Mouse (Mus musculus): ENCODE measurements around the gene Pax5. TPM values are rescaled to one million over a fixed set of nuclear protein-coding genes. Genes with fewer than 3 reads are reported as not detected.

The Pax5 gene
- polyA plus RNA-seq, 2 experiments, result 0.05 TPM; not detected in 1

GRCm38 (mm10) chr4:44672216-44672937 is 37.9 kb downstream of the Pax5 start:
- H3K4me2 ChIP-seq (replicated peaks; ENCODE audit: low read depth, low read length, severe bottlenecking), result no peak overlapping the region
- ATAC-seq (ENCODE audit: low FRiP score, low read depth), result no peak
- no peak overlapping the region for H3K9ac ChIP-seq (ENCODE audit: low read depth, low read length, severe bottlenecking)
- WGBS, result 48% methylated on average over 10 of the region's 10 CpGs
- H3K36me3 ChIP-seq (ENCODE audit: control insufficient read depth, insufficient read depth, low read length), result no peaks in the 10 kb centered on the region
- H3K4me3 ChIP-seq (replicated peaks; ENCODE audit: low read length), result no peak overlapping the region
- H3K27ac ChIP-seq (replicated peaks; ENCODE audit: low read depth, low read length), result no peak overlapping the region
- H3K27me3 ChIP-seq (ENCODE audit: control insufficient read depth, insufficient read depth, low read length), result no peaks in the 10 kb centered on the region
- DNase-seq (ENCODE audit: low spot score), result no peak
- H3K9me3 ChIP-seq (ENCODE audit: control insufficient read depth, low read length), result no peaks in the 10 kb centered on the region
- TF ChIP-seq POLR2A (IDR thresholded peaks at IDR 0.05; ENCODE audit: borderline replicate concordance, extremely low read depth, insufficient read depth, insufficient read length), result no peak
- H3K4me1 ChIP-seq (ENCODE audit: control insufficient read depth, insufficient read depth, low read length), result no peaks in the 10 kb centered on the region

DNA sequence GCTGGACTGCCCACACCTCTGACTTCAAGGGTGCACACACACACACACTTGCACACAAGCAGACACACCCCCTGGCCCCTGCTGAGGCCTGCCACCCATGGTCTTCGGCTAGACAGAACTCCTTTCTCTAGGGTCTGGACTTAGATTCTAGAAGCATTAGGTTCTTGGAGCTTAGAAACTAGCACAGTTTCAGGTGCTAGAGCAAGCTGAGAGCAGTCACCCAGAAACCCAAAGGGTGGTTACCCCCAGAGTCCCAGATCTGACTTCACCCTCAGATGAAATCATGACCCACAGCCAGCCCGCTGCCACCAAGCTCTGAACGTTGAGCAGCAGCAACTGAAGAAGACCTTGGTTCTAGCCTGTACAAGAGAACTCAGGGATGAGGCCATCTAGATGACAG is 38.8 kb downstream of the Pax5 start:
- no peaks in the 10 kb centered on the region for H3K4me1 ChIP-seq (ENCODE audit: control insufficient read depth, insufficient read depth, low read length)
- ATAC-seq (ENCODE audit: low FRiP score, low read depth) (no peak), DNase-seq (ENCODE audit: low spot score) (no peak)
- WGBS, result 93% methylated on average over 3 of the region's 3 CpGs
- no peaks in the 10 kb centered on the region for H3K36me3 ChIP-seq (ENCODE audit: control insufficient read depth, insufficient read depth, low read length)
- no peak overlapping the region for H3K27ac ChIP-seq (replicated peaks; ENCODE audit: low read depth, low read length)
- TF ChIP-seq POLR2A (IDR thresholded peaks at IDR 0.05; ENCODE audit: borderline replicate concordance, extremely low read depth, insufficient read depth, insufficient read length), result no peak
- no peak overlapping the region for H3K4me2 ChIP-seq (replicated peaks; ENCODE audit: low read depth, low read length, severe bottlenecking)
- peaks cover 3% of the 10 kb centered on the region; the same call in 1 of the 2 replicates for H3K27me3 ChIP-seq (ENCODE audit: control insufficient read depth, insufficient read depth, low read length)
- H3K4me3 ChIP-seq (replicated peaks; ENCODE audit: low read length), result no peak overlapping the region
- H3K9me3 ChIP-seq (ENCODE audit: control insufficient read depth, low read length), result no peaks in the 10 kb centered on the region
- H3K9ac ChIP-seq (ENCODE audit: low read depth, low read length, severe bottlenecking), result no peak overlapping the region

DNA sequence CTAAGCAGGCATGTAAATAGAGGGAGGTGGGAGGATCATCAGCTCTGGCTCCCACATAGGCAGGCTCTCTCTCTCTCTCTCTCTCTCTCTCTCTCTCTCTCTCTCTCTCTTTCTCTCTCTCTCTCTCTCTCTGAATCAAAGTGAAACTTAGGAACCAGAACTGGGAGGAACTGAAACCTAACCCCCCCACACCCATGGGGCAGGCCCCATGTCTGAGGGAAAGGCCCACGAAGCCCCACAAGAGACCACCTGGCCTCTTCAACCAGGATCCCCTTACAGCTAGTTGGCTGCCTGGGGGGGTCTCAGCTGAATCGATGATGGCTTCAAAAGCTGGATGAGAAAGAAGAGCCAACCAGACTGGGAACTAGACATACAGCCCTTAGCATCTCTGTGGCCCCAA is 39.3 kb downstream of the Pax5 start:
- TF ChIP-seq POLR2A (IDR thresholded peaks at IDR 0.05; ENCODE audit: borderline replicate concordance, extremely low read depth, insufficient read depth, insufficient read length), result no peak
- ATAC-seq (ENCODE audit: low FRiP score, low read depth), result no peak

DNA sequence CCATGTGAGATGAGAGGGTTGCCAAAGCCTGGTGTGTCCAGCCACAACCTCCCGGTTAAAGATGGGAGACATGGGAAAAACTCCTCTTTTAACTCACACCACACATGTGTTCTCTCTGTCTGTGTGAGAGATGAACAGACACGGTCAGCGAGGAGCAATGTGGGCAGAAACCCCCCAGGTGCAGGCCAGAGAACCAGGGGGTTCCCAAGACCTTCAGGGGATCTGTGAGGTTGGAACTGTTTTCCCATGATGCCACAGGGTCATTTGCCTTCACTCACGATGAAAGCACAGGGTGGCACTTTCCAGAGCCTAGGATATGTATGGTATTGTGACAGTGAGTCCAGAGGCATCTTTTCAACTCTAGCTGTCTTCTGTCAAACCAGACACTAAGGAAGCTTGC is 39.9 kb downstream of the Pax5 start:
- ATAC-seq (ENCODE audit: low FRiP score, low read depth) (no peak), DNase-seq (ENCODE audit: low spot score) (no peak)
- Histone ChIP-seq H3K36me3 (ENCODE audit: control insufficient read depth, insufficient read depth, low read length) (no peaks in the 10 kb centered on the region), H3K4me1 (ENCODE audit: control insufficient read depth, insufficient read depth, low read length) (no peaks in the 10 kb centered on the region), H3K4me2 (replicated peaks; ENCODE audit: low read depth, low read length, severe bottlenecking) (no peak overlapping the region), H3K4me3 (replicated peaks; ENCODE audit: low read length) (no peak overlapping the region), H3K27me3 (ENCODE audit: control insufficient read depth, insufficient read depth, low read length) (peaks cover 14% of the 10 kb centered on the region), H3K27ac (replicated peaks; ENCODE audit: low read depth, low read length) (no peak overlapping the region), H3K9ac (ENCODE audit: low read depth, low read length, severe bottlenecking) (no peak overlapping the region), H3K9me3 (ENCODE audit: control insufficient read depth, low read length) (no peaks in the 10 kb centered on the region)
- WGBS, result 62% methylated on average over 4 of the region's 4 CpGs
- no peak for TF ChIP-seq POLR2A (IDR thresholded peaks at IDR 0.05; ENCODE audit: borderline replicate concordance, extremely low read depth, insufficient read depth, insufficient read length)

More for the DNA sequence above, 39.3 kb downstream of the Pax5 start:
- peaks cover 7% of the 10 kb centered on the region; the same call in 1 of the 2 replicates for H3K27me3 ChIP-seq (ENCODE audit: control insufficient read depth, insufficient read depth, low read length)
- H3K4me2 ChIP-seq (replicated peaks; ENCODE audit: low read depth, low read length, severe bottlenecking), result no peak overlapping the region
- H3K36me3 ChIP-seq (ENCODE audit: control insufficient read depth, insufficient read depth, low read length), result no peaks in the 10 kb centered on the region
- H3K9ac ChIP-seq (ENCODE audit: low read depth, low read length, severe bottlenecking), result no peak overlapping the region
- no peak for DNase-seq (ENCODE audit: low spot score)
- 69% methylated on average over 2 of the region's 2 CpGs for WGBS
- no peaks in the 10 kb centered on the region for H3K9me3 ChIP-seq (ENCODE audit: control insufficient read depth, low read length)
- no peak overlapping the region for H3K4me3 ChIP-seq (replicated peaks; ENCODE audit: low read length)
- H3K27ac ChIP-seq (replicated peaks; ENCODE audit: low read depth, low read length), result no peak overlapping the region
- H3K4me1 ChIP-seq (ENCODE audit: control insufficient read depth, insufficient read depth, low read length), result no peaks in the 10 kb centered on the region

DNA sequence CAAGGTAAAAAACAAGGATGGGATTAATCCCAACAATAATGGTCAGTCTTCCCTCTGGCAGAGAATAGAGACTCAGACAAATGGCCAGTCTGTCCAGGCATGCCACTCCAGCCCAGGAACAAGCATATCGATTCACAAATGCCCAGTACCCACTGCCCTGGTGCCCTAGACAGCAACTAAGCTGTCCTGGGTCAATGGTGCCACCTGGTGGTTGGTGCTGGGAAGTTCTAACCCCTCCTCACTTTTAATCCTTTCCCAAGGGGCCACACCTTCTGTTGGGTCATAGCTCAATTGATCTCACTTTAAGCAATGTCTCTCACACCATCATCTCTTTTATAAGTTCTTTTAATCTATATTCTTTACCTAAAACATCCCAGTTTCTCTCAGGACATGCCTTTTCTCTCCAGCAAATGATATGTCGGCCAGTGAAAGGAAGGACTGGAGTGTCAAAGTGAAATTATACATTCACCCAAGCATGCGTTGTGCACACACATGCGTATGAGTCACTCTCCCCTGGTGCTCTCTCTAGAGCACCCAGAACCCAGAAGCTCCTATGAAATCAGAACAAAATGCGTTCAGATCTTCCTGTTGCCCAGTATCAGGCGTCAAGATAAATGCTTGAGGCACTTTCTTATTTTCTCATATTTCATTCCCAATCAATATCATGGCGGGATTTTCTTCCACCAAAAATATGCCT is 40.7 kb downstream of the Pax5 start:
- no peaks in the 10 kb centered on the region for H3K4me1 ChIP-seq (ENCODE audit: control insufficient read depth, insufficient read depth, low read length)
- no peak overlapping the region for H3K9ac ChIP-seq (ENCODE audit: low read depth, low read length, severe bottlenecking)
- H3K27ac ChIP-seq (replicated peaks; ENCODE audit: low read depth, low read length), result no peak overlapping the region
- no peak for DNase-seq (ENCODE audit: low spot score)
- ATAC-seq (ENCODE audit: low FRiP score, low read depth), result no peak
- H3K36me3 ChIP-seq (ENCODE audit: control insufficient read depth, insufficient read depth, low read length), result no peaks in the 10 kb centered on the region
- no peak for TF ChIP-seq POLR2A (IDR thresholded peaks at IDR 0.05; ENCODE audit: borderline replicate concordance, extremely low read depth, insufficient read depth, insufficient read length)
- H3K9me3 ChIP-seq (ENCODE audit: control insufficient read depth, low read length), result no peaks in the 10 kb centered on the region
- H3K4me3 ChIP-seq (replicated peaks; ENCODE audit: low read length), result no peak overlapping the region
- peaks cover 21% of the 10 kb centered on the region for H3K27me3 ChIP-seq (ENCODE audit: control insufficient read depth, insufficient read depth, low read length)
- H3K4me2 ChIP-seq (replicated peaks; ENCODE audit: low read depth, low read length, severe bottlenecking), result no peak overlapping the region
- WGBS, result 87% methylated on average over 7 of the region's 7 CpGs

Data from limb, embryonic 14.5 days (tissue).